Mouse (Mus musculus) kidney, embryonic 15.5 days (tissue): ENCODE data around the gene Parn. TPM values are rescaled to one million over a fixed set of nuclear protein-coding genes. Genes with fewer than 3 reads are reported as not detected.

Experiments
- ATAC-seq: fragments of 200-750 bp; cut with Nextera tagmentation; replicated peaks from 2 replicates; pipeline ENCODE4 v1.8.0; 2017; ENCODE audit warnings: moderate TSS enrichment; ENCODE audit not compliant: low FRiP score
- H3K27ac ChIP-seq: fragments of 300-500 bp; sonication (generic); 2 replicates; pipeline ENCODE4 v1.5.1; 2015; ENCODE audit warnings: mild to moderate bottlenecking, inconsistent platforms
- H3K27me3 ChIP-seq: fragments of 300-500 bp; sonication (generic); 2 replicates; pipeline ENCODE4 v1.6.1; 2015; ENCODE audit warnings: inconsistent platforms
- H3K36me3 ChIP-seq: fragments of 300-500 bp; sonication (generic); 2 replicates; pipeline ENCODE4 v1.6.1; 2015; ENCODE audit warnings: inconsistent platforms
- H3K4me1 ChIP-seq: fragments of 300-500 bp; sonication (generic); 2 replicates; pipeline ENCODE4 v1.6.1; 2015; ENCODE audit warnings: inconsistent platforms
- H3K4me2 ChIP-seq: fragments of 300-500 bp; sonication (generic); 2 replicates; pipeline ENCODE4 v1.6.1; 2015; ENCODE audit warnings: moderate library complexity, mild to moderate bottlenecking, inconsistent platforms
- H3K4me3 ChIP-seq: fragments of 300-500 bp; sonication (generic); replicated peaks from 2 replicates; pipeline ENCODE4 v1.5.1; 2015; ENCODE audit warnings: mild to moderate bottlenecking, inconsistent platforms
- H3K9ac ChIP-seq: fragments of 300-500 bp; sonication (generic); 2 replicates; pipeline ENCODE4 v1.6.1; 2015; ENCODE audit warnings: mild to moderate bottlenecking, inconsistent platforms
- H3K9me3 ChIP-seq: fragments of 300-500 bp; sonication (generic); replicated peaks from 2 replicates; pipeline ENCODE4 v1.6.1; 2016; ENCODE audit warnings: inconsistent platforms
- WGBS: fragments of 180-500 bp; shearing (Covaris S2); methylation state at CpG from one replicate; pipeline ENCODE4 v1.1.7; 2015; ENCODE audit warnings: mixed read lengths; 5-methylcytosine and 5-hydroxymethylcytosine counted together
- polyA plus RNA-seq: library from polyadenylated mRNA; unstranded; fragments of >200 nt; fragmentation: Nextera tagmentation; extraction: Ambion mirVana; gene quantifications from 2 replicates; pipeline ENCODE4 v1.2.1, GENCODE M21; 2015

The Parn gene
- polyA plus RNA-seq, 1 experiment from 2014 or later: 46.4 TPM

DNA sequence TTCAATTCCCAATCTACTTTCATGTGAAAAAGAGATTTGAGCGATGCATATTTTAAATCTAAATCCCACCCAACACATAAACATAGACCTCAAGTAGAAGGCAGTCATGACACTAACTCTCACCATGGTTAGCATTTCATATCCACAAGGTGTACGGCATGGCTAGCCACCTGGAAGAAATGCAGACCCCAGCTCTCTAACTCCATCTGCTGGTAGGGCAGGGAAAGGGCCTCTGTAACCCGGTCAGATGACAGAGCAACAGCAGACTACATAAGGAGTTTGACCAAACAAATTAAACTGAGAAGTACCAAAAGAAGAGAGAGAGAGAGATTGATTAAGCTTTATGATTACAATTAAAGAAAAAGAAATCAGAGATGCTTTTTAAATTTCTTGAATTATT lies 87.2 kb downstream of the Parn start:
- no peak overlapping the region for H3K9ac ChIP-seq
- no peaks in the 10 kb centered on the region for H3K9me3 ChIP-seq
- peaks cover 14% of the 10 kb centered on the region; the same call in 1 of the 2 replicates for H3K36me3 ChIP-seq
- H3K4me2 ChIP-seq: no peak overlapping the region
- H3K4me1 ChIP-seq: 0 out of 2 replicates have a peak, but pooled peaks cover 6% of the 10 kb centered on the region
- no peak for ATAC-seq
- H3K27me3 ChIP-seq: no peaks in the 10 kb centered on the region
- no peak overlapping the region for H3K4me3 ChIP-seq
- WGBS: 94% methylated on average over 3 of the region's 3 CpGs
- no peak overlapping the region for H3K27ac ChIP-seq

DNA sequence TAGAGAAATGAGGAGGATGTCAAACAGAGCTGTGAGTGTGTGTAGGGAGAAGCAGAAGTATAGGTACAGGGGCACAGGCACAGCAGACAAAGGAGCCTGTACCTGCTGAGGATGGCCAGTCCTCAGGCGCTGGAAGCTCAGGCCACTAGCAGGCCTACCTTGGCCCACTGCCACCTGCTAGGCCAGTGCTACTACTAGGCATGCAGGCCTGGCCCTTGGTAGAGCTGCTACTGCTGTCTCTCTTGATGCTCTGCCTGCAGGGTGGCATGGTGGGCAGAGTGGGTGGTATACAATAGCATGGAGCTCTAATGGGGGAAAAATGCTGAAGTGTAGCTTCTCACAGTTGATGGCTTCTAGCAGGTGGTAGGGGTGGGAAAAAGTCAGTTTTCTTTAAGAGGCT lies 88.0 kb downstream of the Parn start:
- Histone ChIP-seq H3K36me3 (peaks cover 13% of the 10 kb centered on the region; the same call in 1 of the 2 replicates), H3K9ac (no peak overlapping the region), H3K9me3 (no peaks in the 10 kb centered on the region), H3K4me3 (no peak overlapping the region), H3K4me2 (no peak overlapping the region), H3K27me3 (no peaks in the 10 kb centered on the region), H3K4me1 (0 out of 2 replicates have a peak, but pooled peaks cover 2% of the 10 kb centered on the region), H3K27ac (no peak overlapping the region)
- ATAC-seq: no peak
- WGBS: 81% methylated on average over 1 of the region's 1 CpGs

DNA sequence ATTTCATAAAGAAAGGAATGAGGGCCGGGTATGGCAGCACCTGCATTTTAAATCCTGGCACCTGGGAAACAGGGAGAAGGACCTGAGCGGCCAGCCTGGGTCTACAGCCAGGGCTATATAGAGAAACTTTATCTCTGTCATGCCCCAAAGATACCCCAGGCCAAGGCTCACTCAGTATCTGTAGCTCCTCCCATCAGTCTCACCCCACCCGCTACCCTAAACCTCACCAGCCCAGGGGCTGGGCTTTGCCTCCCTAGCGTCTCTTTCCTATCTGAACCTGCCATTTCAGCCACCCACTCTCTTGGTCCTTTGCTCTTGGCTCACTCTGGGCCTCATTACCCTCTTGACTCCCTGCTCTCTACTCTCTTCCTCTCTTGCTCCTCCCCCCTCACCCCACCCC lies 92.7 kb downstream of the Parn start:
- H3K4me3 ChIP-seq: no peak overlapping the region
- H3K36me3 ChIP-seq: no peaks in the 10 kb centered on the region
- no peak overlapping the region for H3K9ac ChIP-seq
- H3K9me3 ChIP-seq: no peaks in the 10 kb centered on the region
- ATAC-seq: no peak; the same call in 1 of the 2 replicates
- 0 out of 2 replicates have a peak, but pooled peaks cover 2% of the 10 kb centered on the region for H3K4me1 ChIP-seq
- no peaks in the 10 kb centered on the region for H3K27me3 ChIP-seq
- H3K4me2 ChIP-seq: no peak overlapping the region
- 74% methylated on average over 4 of the region's 4 CpGs for WGBS
- no peak overlapping the region for H3K27ac ChIP-seq

DNA sequence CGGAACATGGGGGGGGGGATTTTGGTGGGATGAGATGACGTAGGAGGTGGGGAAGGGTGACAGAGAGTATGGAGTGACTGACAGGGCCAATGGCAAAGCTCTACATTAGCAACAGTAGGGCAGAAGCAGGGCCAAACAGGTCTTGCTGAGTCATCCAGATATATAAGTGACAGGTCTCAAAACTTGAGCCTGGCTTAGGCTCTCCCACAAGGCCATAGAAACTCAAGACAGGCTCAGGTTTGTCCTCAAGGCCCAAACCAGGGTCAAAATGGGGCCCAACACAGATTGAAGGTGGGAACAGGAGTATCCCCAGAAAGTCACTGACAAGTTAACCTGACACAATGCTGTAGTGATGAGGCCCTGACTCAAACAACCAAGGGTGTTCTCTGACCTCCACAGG lies 99.7 kb downstream of the Parn start:
- H3K9ac ChIP-seq: no peak overlapping the region
- no peak overlapping the region for H3K4me3 ChIP-seq
- no peak overlapping the region for H3K27ac ChIP-seq
- ATAC-seq: no peak
- H3K4me1 ChIP-seq: no peaks in the 10 kb centered on the region
- no peak overlapping the region for H3K4me2 ChIP-seq
- H3K9me3 ChIP-seq: no peaks in the 10 kb centered on the region
- peaks cover 16% of the 10 kb centered on the region for H3K36me3 ChIP-seq
- 90% methylated on average over 2 of the region's 2 CpGs for WGBS
- H3K27me3 ChIP-seq: no peaks in the 10 kb centered on the region

DNA sequence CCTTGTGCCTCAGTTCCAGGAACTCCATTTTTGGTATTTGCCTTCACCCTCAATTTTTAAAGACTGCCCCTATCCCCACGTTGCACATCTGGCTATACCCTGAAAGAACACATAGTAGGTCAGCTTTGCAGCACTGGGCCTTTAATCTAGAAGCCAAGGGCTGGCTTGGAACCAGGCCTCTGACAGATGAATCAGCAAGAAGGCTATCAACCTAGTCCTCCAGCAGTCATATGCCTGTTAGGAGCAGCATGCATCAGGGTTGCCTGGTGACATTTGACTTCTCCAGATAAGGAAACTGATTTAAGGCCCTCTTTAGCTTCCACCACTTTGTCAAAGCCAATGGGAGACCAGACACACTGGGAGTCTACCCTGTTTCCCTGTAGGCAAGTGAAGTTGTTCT lies 100.4 kb downstream of the Parn start:
- 97% methylated on average over 1 of the region's 1 CpGs for WGBS
- H3K36me3 ChIP-seq: peaks cover 16% of the 10 kb centered on the region
- H3K4me2 ChIP-seq: no peak overlapping the region
- H3K27me3 ChIP-seq: no peaks in the 10 kb centered on the region
- no peak overlapping the region for H3K27ac ChIP-seq
- no peak overlapping the region for H3K4me3 ChIP-seq
- no peak for ATAC-seq
- H3K4me1 ChIP-seq: no peaks in the 10 kb centered on the region
- no peak overlapping the region for H3K9ac ChIP-seq
- H3K9me3 ChIP-seq: no peaks in the 10 kb centered on the region

DNA sequence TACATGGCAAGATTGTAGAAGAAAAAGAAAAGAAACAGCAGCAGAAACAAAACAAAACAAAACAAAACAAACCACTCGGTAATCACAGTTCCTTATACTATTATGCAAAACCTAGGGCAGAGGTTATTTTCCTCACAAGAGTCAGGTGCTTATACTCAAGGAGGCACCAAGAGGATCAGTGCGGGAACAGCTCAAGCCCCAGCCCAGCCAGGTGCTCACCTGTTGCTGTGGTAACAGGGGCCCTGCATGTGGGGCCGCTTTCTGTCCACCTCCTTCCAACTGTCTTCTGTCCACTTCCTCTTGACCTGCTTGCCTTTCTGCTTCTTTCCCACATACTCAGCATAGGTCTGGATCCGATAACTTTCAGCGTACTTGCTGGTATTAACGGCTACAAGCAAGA lies 101.6 kb downstream of the Parn start:
- no peaks in the 10 kb centered on the region for H3K4me1 ChIP-seq
- no peaks in the 10 kb centered on the region for H3K27me3 ChIP-seq
- 87% methylated on average over 6 of the region's 6 CpGs for WGBS
- H3K27ac ChIP-seq: no peak overlapping the region
- H3K36me3 ChIP-seq: peaks cover 16% of the 10 kb centered on the region
- no peak overlapping the region for H3K4me2 ChIP-seq
- no peaks in the 10 kb centered on the region for H3K9me3 ChIP-seq
- no peak for ATAC-seq
- H3K9ac ChIP-seq: no peak overlapping the region
- H3K4me3 ChIP-seq: no peak overlapping the region

DNA sequence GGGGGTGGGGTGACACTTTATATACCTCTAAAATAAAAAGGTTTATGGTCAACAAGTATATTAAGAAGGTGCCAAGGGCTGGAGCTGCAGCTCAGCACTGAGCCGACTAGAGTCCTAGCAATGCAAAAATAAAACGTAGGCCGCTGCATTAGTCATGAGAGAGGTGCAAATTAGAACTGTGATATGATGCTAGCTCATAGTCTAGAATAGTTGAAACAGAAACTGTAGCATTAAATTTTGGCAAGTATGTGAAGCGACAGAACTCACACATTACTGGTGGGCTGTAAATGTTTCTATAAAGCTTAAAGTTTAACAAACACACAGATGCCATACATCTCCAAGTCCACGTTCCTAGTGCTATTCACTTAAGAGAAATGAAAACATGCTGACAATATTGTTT lies 102.7 kb downstream of the Parn start:
- WGBS: 89% methylated on average over 5 of the region's 5 CpGs
- no peaks in the 10 kb centered on the region for H3K27me3 ChIP-seq

DNA sequence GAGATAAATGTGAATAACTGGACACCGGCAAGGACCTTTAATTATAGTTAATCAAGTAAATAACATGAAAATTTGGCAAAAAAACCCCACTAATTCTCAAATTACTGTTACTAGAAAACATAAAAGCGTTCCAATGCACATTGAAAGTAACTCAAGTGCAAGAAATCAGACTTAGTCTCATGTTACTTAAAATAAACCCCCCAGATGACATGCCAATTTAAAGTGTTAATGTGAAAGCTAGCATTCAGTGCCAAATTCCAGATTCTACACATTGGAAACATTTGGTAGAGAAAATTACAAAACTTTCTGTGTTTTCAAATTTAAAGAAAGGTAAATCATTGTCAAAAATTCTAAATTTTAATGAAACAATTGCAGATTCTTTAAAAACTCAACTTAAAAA lies 110.2 kb downstream of the Parn start:
- 72% methylated on average over 2 of the region's 2 CpGs for WGBS
- Histone ChIP-seq H3K9ac (no peak overlapping the region), H3K9me3 (no peaks in the 10 kb centered on the region), H3K27ac (no peak overlapping the region), H3K4me1 (no peaks in the 10 kb centered on the region), H3K4me2 (no peak overlapping the region), H3K4me3 (no peak overlapping the region), H3K36me3 (no peaks in the 10 kb centered on the region), H3K27me3 (no peaks in the 10 kb centered on the region)
- no peak for ATAC-seq

More for the DNA sequence above, 102.7 kb downstream of the Parn start:
- Histone ChIP-seq H3K4me3 (no peak overlapping the region), H3K4me2 (no peak overlapping the region), H3K4me1 (no peaks in the 10 kb centered on the region), H3K27ac (no peak overlapping the region), H3K9me3 (no peaks in the 10 kb centered on the region), H3K36me3 (peaks cover 16% of the 10 kb centered on the region), H3K9ac (no peak overlapping the region)
- ATAC-seq: no peak

DNA sequence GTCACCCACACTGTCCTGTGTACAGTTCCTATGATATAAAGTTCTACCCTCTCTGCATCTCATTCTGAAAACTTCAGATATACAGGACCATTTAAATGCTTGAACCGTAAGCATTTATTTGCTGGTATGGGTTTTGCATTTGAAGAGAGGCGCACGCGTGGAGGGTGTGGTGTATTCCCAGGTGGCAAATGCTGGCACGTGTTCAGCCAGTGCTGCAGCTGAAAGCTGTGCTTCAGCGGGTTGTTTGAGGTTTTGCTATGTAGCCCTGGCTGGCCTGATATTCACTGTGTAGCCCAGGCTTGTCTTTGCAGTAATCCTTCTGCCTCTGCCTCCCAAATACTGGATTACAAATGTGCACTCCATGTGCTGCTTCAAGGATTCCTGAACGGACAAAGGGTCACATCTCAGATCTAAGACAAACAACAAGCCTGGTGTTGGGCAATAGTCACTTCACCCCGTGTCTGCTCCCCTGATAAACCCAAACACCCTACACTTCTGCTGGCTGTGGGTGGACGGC lies 111.0 kb downstream of the Parn start:
- 80% methylated on average over 9 of the region's 9 CpGs for WGBS
- no peak overlapping the region for H3K27ac ChIP-seq

DNA sequence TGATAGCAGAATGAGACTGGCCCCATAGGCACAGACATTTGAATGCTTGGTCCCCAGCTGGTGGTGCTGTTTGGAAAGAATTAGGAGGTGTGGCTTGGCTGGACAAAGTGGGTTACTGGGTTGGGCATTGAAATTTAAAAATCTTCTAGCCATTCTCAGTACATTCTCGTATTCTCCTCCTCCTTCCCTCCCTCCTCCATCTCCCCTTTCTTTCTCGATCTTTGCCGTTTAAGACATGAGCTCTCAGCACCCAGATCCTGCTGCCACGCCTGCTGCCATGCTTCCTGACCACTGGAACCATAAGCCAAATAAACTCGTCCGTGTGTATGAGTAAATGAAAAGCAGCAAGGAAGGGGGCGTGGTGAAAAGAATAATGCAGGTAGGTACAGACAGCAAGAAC lies 111.5 kb downstream of the Parn start:
- Histone ChIP-seq H3K4me2 (no peak overlapping the region), H3K4me3 (no peak overlapping the region), H3K36me3 (no peaks in the 10 kb centered on the region; the same call in 1 of the 2 replicates), H3K9me3 (no peaks in the 10 kb centered on the region), H3K9ac (no peak overlapping the region), H3K4me1 (no peaks in the 10 kb centered on the region), H3K27ac (no peak overlapping the region), H3K27me3 (no peaks in the 10 kb centered on the region)
- no peak for ATAC-seq
- 92% methylated on average over 7 of the region's 7 CpGs for WGBS

More for the DNA sequence above, 111.0 kb downstream of the Parn start:
- H3K27me3 ChIP-seq: no peaks in the 10 kb centered on the region
- no peaks in the 10 kb centered on the region for H3K36me3 ChIP-seq
- H3K4me2 ChIP-seq: no peak overlapping the region
- no peak for ATAC-seq
- no peaks in the 10 kb centered on the region for H3K9me3 ChIP-seq
- H3K4me1 ChIP-seq: no peaks in the 10 kb centered on the region
- no peak overlapping the region for H3K9ac ChIP-seq
- H3K4me3 ChIP-seq: no peak overlapping the region

DNA sequence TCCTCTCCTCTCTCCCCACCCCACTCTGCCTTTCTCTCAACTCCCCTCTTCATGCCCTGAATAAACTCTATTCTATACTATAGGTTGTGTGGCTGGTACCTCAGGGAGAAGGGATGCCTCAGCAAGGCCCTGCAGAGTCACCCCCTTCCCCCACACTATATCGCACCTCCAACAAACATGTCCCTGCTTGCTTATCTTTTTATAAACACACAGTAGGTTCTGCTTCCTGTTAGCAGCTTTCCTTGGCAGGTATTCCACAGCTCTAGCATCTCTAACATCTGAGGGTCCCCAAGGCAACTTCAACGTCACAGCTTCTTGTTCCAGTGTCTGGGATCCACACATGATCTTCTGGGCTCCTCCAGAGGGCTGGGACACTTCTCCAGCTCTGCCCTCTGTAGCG lies 117.3 kb downstream of the Parn start:
- no peak overlapping the region for H3K27ac ChIP-seq
- no peaks in the 10 kb centered on the region for H3K4me1 ChIP-seq
- 94% methylated on average over 3 of the region's 3 CpGs for WGBS
- no peaks in the 10 kb centered on the region for H3K27me3 ChIP-seq
- no peak overlapping the region for H3K9ac ChIP-seq
- H3K4me2 ChIP-seq: no peak overlapping the region
- ATAC-seq: no peak
- H3K36me3 ChIP-seq: peaks cover 27% of the 10 kb centered on the region
- H3K4me3 ChIP-seq: no peak overlapping the region
- peaks cover 14% of the 10 kb centered on the region for H3K9me3 ChIP-seq

DNA sequence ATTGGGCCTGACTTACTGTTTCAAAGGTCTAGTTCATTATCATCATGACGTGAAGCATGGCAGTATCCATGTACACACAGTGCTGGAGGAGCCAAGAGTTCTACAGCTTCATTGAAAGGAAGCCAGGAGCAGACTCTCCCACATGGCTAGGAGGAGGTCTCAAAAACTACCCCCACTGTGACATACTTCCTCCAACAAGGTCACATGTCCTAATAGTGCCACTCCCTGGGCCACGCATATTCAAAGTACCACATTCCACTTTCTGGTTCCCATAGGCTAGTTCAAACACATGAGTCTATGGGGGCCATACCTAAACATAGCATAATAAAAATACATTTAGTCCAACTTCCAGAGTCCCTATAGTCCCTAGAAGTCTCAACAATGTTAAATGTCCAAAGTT lies 118.0 kb downstream of the Parn start:
- Histone ChIP-seq H3K36me3 (peaks cover 34% of the 10 kb centered on the region), H3K9me3 (peaks cover 18% of the 10 kb centered on the region), H3K9ac (no peak overlapping the region), H3K27ac (no peak overlapping the region), H3K4me2 (no peak overlapping the region), H3K4me1 (no peaks in the 10 kb centered on the region), H3K4me3 (no peak overlapping the region), H3K27me3 (no peaks in the 10 kb centered on the region)
- WGBS: 91% methylated on average over 2 of the region's 2 CpGs
- ATAC-seq: no peak

DNA sequence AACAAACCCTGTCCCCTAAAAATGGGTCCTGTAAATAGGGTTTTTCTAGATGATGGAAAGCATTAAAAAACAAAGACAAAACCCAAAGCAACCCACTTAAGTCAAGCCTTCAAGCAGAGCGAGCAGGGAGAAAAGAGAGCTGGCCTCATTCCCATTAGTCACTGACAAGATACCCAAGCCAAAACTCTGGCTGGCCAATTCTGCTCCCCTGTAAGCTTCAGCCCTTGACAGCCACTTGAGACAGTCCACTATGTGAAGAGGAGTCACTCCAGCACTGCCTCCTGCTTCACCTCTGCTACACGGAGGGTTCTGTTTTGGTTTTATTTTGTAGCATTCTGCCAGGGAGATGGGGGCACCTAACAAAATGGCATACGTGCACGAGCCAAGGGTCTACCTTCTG lies 126.2 kb downstream of the Parn start:
- Histone ChIP-seq H3K4me3 (no peak overlapping the region), H3K9ac (no peak overlapping the region), H3K27me3 (no peaks in the 10 kb centered on the region), H3K4me2 (no peak overlapping the region), H3K27ac (no peak overlapping the region), H3K9me3 (peaks cover 19% of the 10 kb centered on the region), H3K4me1 (peaks cover 15% of the 10 kb centered on the region), H3K36me3 (peaks cover 23% of the 10 kb centered on the region)
- 72% methylated on average over 4 of the region's 4 CpGs for WGBS
- ATAC-seq: no peak
